Mouse (Mus musculus) lung, postnatal 0 days (tissue): Measurements from ENCODE around the gene Itgad.

Source experiments
- CTCF ChIP-seq: IDR thresholded peaks from 2 replicates; pipeline ENCODE4 v1.5.1; 2016; ENCODE audit warnings: antibody characterized with exemption, mild to moderate bottlenecking
- EP300 ChIP-seq: IDR thresholded peaks from 2 replicates; pipeline ENCODE4 v1.6.1; 2016; ENCODE audit warnings: antibody characterized with exemption, mild to moderate bottlenecking, control low read depth

- TF ChIP-seq CTCF (no peak), EP300 (no peak)
Measured at GRCm38 (mm10) chr7:128107462-128107861, 46.7 kb upstream of the Itgad start.
